Mouse (Mus musculus) forebrain, embryonic 15.5 days (tissue): Measurements from ENCODE around the gene Fars2. TPM values are rescaled to one million over a fixed set of nuclear protein-coding genes. Genes with fewer than 3 reads are reported as not detected.

Source experiments
- ATAC-seq: fragments of 200-750 bp; cut with Nextera tagmentation; replicated peaks from 2 replicates; pipeline ENCODE4 v1.8.0; 2017; ENCODE audit warnings: mild to moderate bottlenecking, moderate TSS enrichment, moderate library complexity
- H3K27ac ChIP-seq: fragments of 300-500 bp; sonication (generic); replicated peaks from 2 replicates; pipeline ENCODE4 v1.5.1; 2015; ENCODE audit warnings: mild to moderate bottlenecking, inconsistent platforms
- H3K27me3 ChIP-seq: fragments of 300-500 bp; sonication (generic); 2 replicates; pipeline ENCODE4 v1.6.1; 2015; ENCODE audit warnings: inconsistent platforms
- H3K36me3 ChIP-seq: fragments of 300-500 bp; sonication (generic); 2 replicates; pipeline ENCODE4 v1.6.1; 2015; ENCODE audit warnings: mild to moderate bottlenecking, inconsistent platforms
- H3K4me1 ChIP-seq: fragments of 300-500 bp; sonication (generic); 2 replicates; pipeline ENCODE4 v1.6.1; 2015; ENCODE audit warnings: inconsistent platforms
- H3K4me2 ChIP-seq: fragments of 300-500 bp; sonication (generic); replicated peaks from 2 replicates; pipeline ENCODE4 v1.6.1; 2015; ENCODE audit warnings: mild to moderate bottlenecking, inconsistent platforms
- H3K4me3 ChIP-seq: fragments of 300-500 bp; sonication (generic); 2 replicates; pipeline ENCODE4 v1.5.1; 2015; ENCODE audit warnings: mild to moderate bottlenecking, inconsistent platforms
- H3K9ac ChIP-seq: fragments of 300-500 bp; sonication (generic); replicated peaks from 2 replicates; pipeline ENCODE4 v1.6.1; 2015; ENCODE audit warnings: mild to moderate bottlenecking, inconsistent platforms
- H3K9me3 ChIP-seq: fragments of 300-500 bp; sonication (generic); 2 replicates; pipeline ENCODE4 v1.6.1; 2016; ENCODE audit warnings: inconsistent platforms
- WGBS: fragments of 180-500 bp; shearing (Covaris S2); methylation state at CpG from one replicate; pipeline ENCODE4 v1.1.7; 2015; ENCODE audit warnings: mixed read lengths; 5-methylcytosine and 5-hydroxymethylcytosine counted together
- polyA plus RNA-seq: library from polyadenylated mRNA; unstranded; fragments of >200 nt; fragmentation: Nextera tagmentation; extraction: Ambion mirVana; gene quantifications from 2 replicates; pipeline ENCODE4 v1.2.1, GENCODE M21; 2015

Fars2 gene
- polyA plus RNA-seq, 1 experiment from 2014 or later: 36.5 TPM

GRCm38 (mm10) chr13:36541287-36541780 lies 424.1 kb downstream of the Fars2 start:
- 87% methylated on average over 2 of the region's 2 CpGs for WGBS
- no peak overlapping the region for H3K9ac ChIP-seq

GRCm38 (mm10) chr13:36550694-36551093 lies 433.5 kb downstream of the Fars2 start:
- Histone ChIP-seq H3K4me1 (peaks cover 9% of the 10 kb centered on the region), H3K4me3 (no peak overlapping the region), H3K36me3 (no peaks in the 10 kb centered on the region), H3K27me3 (no peaks in the 10 kb centered on the region), H3K27ac (no peak overlapping the region), H3K9me3 (no peaks in the 10 kb centered on the region), H3K4me2 (no peak overlapping the region), H3K9ac (no peak overlapping the region)
- 34% methylated on average over 6 of the region's 6 CpGs for WGBS
- ATAC-seq: peak; percentile 53

More at GRCm38 (mm10) chr13:36541287-36541780, 424.1 kb downstream of the Fars2 start:
- Histone ChIP-seq H3K36me3 (no peaks in the 10 kb centered on the region), H3K27me3 (no peaks in the 10 kb centered on the region), H3K4me2 (no peak overlapping the region), H3K4me3 (no peak overlapping the region), H3K4me1 (peaks cover 4% of the 10 kb centered on the region; the same call in 1 of the 2 replicates), H3K9me3 (no peaks in the 10 kb centered on the region), H3K27ac (no peak overlapping the region)
- ATAC-seq: no peak; the same call in 1 of the 2 replicates

DNA sequence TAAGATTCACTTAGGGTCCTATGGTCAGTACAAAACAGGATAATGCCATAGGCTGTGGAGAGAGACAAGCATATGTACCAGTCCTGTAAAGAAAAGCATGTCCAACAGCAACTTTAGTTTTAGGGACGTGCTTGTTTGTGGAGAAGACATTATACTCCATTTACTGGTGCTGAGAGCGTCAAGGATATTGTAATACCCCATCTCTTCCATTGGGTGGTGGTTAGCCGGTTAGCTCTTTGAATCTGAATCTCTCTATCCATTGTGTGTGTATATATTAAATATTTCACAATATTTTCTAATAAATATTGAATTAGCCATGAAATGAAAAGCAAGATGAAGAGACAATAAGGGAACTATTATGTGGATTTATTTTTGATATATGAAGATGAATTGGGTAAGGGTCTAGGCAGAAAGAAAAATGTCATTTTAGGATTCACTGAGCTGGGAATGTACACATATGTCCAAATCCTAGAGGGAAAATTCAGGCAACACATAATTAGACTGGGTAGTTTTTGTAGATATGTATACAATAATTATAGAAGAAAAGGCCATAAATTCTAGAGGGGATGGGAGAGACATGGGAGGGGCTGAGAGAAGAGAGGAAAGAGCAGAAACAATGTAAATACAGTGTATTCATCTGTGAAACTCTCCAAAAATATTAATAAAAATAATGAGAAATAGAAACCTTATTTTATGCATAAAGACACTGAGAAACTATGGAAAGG lies 435.5 kb downstream of the Fars2 start:
- Histone ChIP-seq H3K4me3 (no peak overlapping the region), H3K4me2 (no peak overlapping the region), H3K36me3 (no peaks in the 10 kb centered on the region), H3K4me1 (peaks cover 9% of the 10 kb centered on the region), H3K27ac (no peak overlapping the region), H3K9ac (no peak overlapping the region), H3K27me3 (no peaks in the 10 kb centered on the region), H3K9me3 (no peaks in the 10 kb centered on the region)
- no peak for ATAC-seq
- WGBS: 81% methylated on average over 3 of the region's 3 CpGs

DNA sequence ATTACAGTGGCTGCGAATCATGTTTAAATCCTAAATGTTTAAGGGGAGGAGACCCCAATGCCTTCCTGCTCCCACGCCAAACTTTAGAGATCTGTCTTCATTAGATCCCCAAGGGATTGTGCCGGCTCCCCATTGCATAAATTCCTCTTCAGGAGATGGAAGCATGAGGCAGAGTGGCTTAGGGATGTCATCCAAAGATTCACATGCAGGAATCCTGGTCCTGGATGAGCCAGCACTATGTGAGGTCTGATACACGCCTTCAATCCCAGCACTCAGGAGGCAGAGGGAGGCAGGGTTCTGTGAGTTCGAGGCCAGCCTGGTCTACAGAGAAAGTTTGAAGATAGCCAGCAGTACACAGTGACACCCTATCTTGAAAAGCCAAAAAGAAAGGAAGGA lies 436.0 kb downstream of the Fars2 start:
- no peak overlapping the region for H3K4me3 ChIP-seq

GRCm38 (mm10) chr13:36554743-36555142 lies 437.5 kb downstream of the Fars2 start:
- no peaks in the 10 kb centered on the region for H3K27me3 ChIP-seq
- H3K4me2 ChIP-seq: no peak overlapping the region
- 75% methylated on average over 1 of the region's 1 CpGs for WGBS
- ATAC-seq: no peak
- H3K36me3 ChIP-seq: no peaks in the 10 kb centered on the region
- no peak overlapping the region for H3K4me3 ChIP-seq
- no peak overlapping the region for H3K9ac ChIP-seq
- no peaks in the 10 kb centered on the region for H3K9me3 ChIP-seq
- H3K4me1 ChIP-seq: peaks cover 9% of the 10 kb centered on the region
- no peak overlapping the region for H3K27ac ChIP-seq

More for the DNA sequence above, 436.0 kb downstream of the Fars2 start:
- no peaks in the 10 kb centered on the region for H3K27me3 ChIP-seq
- H3K9me3 ChIP-seq: no peaks in the 10 kb centered on the region
- H3K36me3 ChIP-seq: no peaks in the 10 kb centered on the region
- ATAC-seq: no peak
- no peak overlapping the region for H3K27ac ChIP-seq
- no peak overlapping the region for H3K9ac ChIP-seq
- no peak overlapping the region for H3K4me2 ChIP-seq
- peaks cover 9% of the 10 kb centered on the region for H3K4me1 ChIP-seq
- WGBS: 82% methylated on average over 5 of the region's 5 CpGs

GRCm38 (mm10) chr13:36562447-36563441 lies 445.5 kb downstream of the Fars2 start:
- H3K9ac ChIP-seq: 0 out of 2 replicates have a peak overlapping the region, but pooled peaks have one; percentile 1
- peak overlapping the region; percentile 4; the same call in 1 of the 2 replicates for H3K4me2 ChIP-seq
- H3K27ac ChIP-seq: peak overlapping the region; percentile 60
- peak; percentile 74 for ATAC-seq
- peaks cover 21% of the 10 kb centered on the region for H3K4me1 ChIP-seq
- no peak overlapping the region for H3K4me3 ChIP-seq
- no peaks in the 10 kb centered on the region for H3K27me3 ChIP-seq
- no peaks in the 10 kb centered on the region for H3K9me3 ChIP-seq
- no peaks in the 10 kb centered on the region for H3K36me3 ChIP-seq
- 39% methylated on average over 16 of the region's 16 CpGs for WGBS

GRCm38 (mm10) chr13:36564764-36565315 lies 447.6 kb downstream of the Fars2 start:
- Histone ChIP-seq H3K36me3 (no peaks in the 10 kb centered on the region), H3K9ac (no peak overlapping the region), H3K4me2 (no peak overlapping the region), H3K4me1 (peaks cover 21% of the 10 kb centered on the region), H3K9me3 (no peaks in the 10 kb centered on the region), H3K27me3 (no peaks in the 10 kb centered on the region), H3K4me3 (no peak overlapping the region), H3K27ac (no peak overlapping the region)
- WGBS: 3% methylated on average over 6 of the region's 6 CpGs
- ATAC-seq: peak; percentile 55; the same call in 1 of the 2 replicates

DNA sequence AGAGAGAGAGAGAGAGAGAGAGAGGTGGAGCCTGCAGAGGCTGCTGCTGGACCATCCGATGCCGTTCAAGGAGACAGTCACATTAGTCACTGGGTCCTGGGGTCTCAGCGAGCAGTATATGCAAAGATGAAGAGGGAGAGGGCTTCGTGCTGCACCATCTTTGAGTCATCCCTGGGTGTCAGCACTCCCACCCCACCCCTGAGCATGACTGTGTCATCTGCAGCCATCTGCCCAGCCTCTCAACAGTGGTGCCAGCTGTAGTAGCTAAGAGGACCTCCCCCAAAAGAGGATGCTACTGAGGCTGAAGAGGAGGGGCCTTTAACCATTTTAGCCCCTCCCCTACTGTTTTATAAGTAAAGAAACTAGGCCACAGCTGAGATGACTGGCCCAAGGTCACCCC lies 459.6 kb downstream of the Fars2 start:
- no peak for ATAC-seq

DNA sequence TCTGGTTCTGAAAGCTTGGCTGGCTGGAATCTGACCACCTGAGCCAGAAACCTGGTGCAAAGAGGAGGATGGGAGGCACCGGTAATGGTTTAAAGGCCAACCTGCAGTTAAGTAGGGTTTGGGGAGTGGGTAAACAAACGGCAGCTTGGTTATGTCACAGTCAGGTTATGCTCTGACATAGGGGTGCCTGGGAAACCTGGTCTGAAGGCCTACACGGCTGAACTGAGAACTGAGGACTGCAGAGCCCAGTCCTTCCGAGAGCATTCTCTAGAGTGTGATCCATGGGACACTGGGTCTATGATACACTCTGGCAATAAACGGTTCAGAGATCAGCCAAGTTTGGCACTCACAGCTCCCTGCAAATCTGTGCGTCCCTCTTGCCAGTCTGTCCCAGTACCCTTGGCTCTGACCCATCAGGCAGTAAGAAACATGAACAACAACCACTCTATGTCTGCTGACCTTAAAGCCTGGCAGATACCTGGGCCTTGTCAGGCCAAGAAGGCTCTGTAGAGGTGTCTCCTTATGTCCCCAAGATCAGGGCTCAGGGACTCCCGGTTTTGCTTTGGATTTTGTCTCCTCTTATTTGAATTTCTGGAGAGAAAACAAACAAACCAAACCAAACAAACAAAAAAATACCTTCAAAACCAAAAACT lies 460.8 kb downstream of the Fars2 start:
- peak overlapping the region; percentile 62; the same call in 1 of the 2 replicates for H3K4me3 ChIP-seq
- peaks cover 24% of the 10 kb centered on the region for H3K4me1 ChIP-seq
- no peaks in the 10 kb centered on the region for H3K27me3 ChIP-seq
- H3K27ac ChIP-seq: peak overlapping the region; percentile 93
- H3K9me3 ChIP-seq: no peaks in the 10 kb centered on the region
- peak overlapping the region; percentile 69; the same call in 1 of the 2 replicates for H3K4me2 ChIP-seq
- ATAC-seq: peak; percentile 33
- WGBS: 46% methylated on average over 7 of the region's 7 CpGs
- H3K36me3 ChIP-seq: no peaks in the 10 kb centered on the region
- no peak overlapping the region for H3K9ac ChIP-seq

More for the DNA sequence above, 459.6 kb downstream of the Fars2 start:
- H3K4me2 ChIP-seq: no peak overlapping the region
- no peaks in the 10 kb centered on the region for H3K36me3 ChIP-seq
- peaks cover 14% of the 10 kb centered on the region for H3K4me1 ChIP-seq
- no peaks in the 10 kb centered on the region for H3K27me3 ChIP-seq
- H3K27ac ChIP-seq: no peak overlapping the region
- H3K9me3 ChIP-seq: no peaks in the 10 kb centered on the region
- 76% methylated on average over 4 of the region's 4 CpGs for WGBS
- H3K4me3 ChIP-seq: no peak overlapping the region
- no peak overlapping the region for H3K9ac ChIP-seq

GRCm38 (mm10) chr13:36578569-36579333 lies 461.5 kb downstream of the Fars2 start:
- H3K9me3 ChIP-seq: no peaks in the 10 kb centered on the region
- H3K27ac ChIP-seq: peak overlapping the region; percentile 93
- H3K36me3 ChIP-seq: no peaks in the 10 kb centered on the region
- peak overlapping the region; percentile 69 for H3K4me2 ChIP-seq
- H3K27me3 ChIP-seq: no peaks in the 10 kb centered on the region
- peak overlapping the region; percentile 62 for H3K4me3 ChIP-seq
- peaks cover 31% of the 10 kb centered on the region for H3K4me1 ChIP-seq
- H3K9ac ChIP-seq: peak overlapping the region; percentile 77
- WGBS: 2% methylated on average over 41 of the region's 41 CpGs
- ATAC-seq: peak; percentile 99
